Mouse (Mus musculus) hindbrain, embryonic 14.5 days (tissue): Measurements from ENCODE around the gene Nptxr. TPM values are rescaled to one million over a fixed set of nuclear protein-coding genes. Genes with fewer than 3 reads are reported as not detected.
A peak's percentile ranks its signal among the peaks of the same experiment; 100 is the strongest.

Experiments used
- ATAC-seq: fragments of 200-750 bp; cut with Nextera tagmentation; 2 replicates; pipeline ENCODE4 v1.8.0; 2017; ENCODE audit warnings: moderate number of reproducible peaks, mild to moderate bottlenecking, moderate TSS enrichment, moderate library complexity; ENCODE audit not compliant: low FRiP score
- DNase-seq: peaks from one replicate; pipeline ENCODE4 v3.0.0-alpha.2; 2015; ENCODE audit warnings: low spot score
- H3K27ac ChIP-seq: fragments of 300-500 bp; sonication (generic); 2 replicates; pipeline ENCODE4 v1.5.1; 2014; ENCODE audit warnings: mild to moderate bottlenecking, moderate library complexity
- H3K27me3 ChIP-seq: fragments of 300-500 bp; sonication (generic); 2 replicates; pipeline ENCODE4 v1.6.1; 2014; ENCODE audit warnings: mild to moderate bottlenecking, low read length, mixed read lengths; ENCODE audit not compliant: control insufficient read depth, insufficient read depth
- H3K36me3 ChIP-seq: fragments of 300-500 bp; sonication (generic); replicated peaks from 2 replicates; pipeline ENCODE4 v1.6.1; 2014; ENCODE audit not compliant: control insufficient read depth, insufficient read depth
- H3K4me1 ChIP-seq: fragments of 300-500 bp; sonication (generic); replicated peaks from 2 replicates; pipeline ENCODE4 v1.6.1; 2014; ENCODE audit warnings: antibody characterized with exemption, low read length, mixed read lengths; ENCODE audit not compliant: control insufficient read depth, insufficient read depth
- H3K4me2 ChIP-seq: fragments of 300-500 bp; sonication (generic); replicated peaks from 2 replicates; pipeline ENCODE4 v1.6.1; 2014; ENCODE audit warnings: mild to moderate bottlenecking, moderate library complexity
- H3K4me3 ChIP-seq: fragments of 300-500 bp; sonication (generic); replicated peaks from 2 replicates; pipeline ENCODE4 v1.5.1; 2014; ENCODE audit warnings: mild to moderate bottlenecking, low read length
- H3K9ac ChIP-seq: fragments of 300-500 bp; sonication (generic); 2 replicates; pipeline ENCODE4 v1.6.1; 2014
- H3K9me3 ChIP-seq: fragments of 300-500 bp; sonication (generic); 2 replicates; pipeline ENCODE4 v1.6.1; 2016; ENCODE audit warnings: low read length; ENCODE audit not compliant: control insufficient read depth
- WGBS: fragments of 180-500 bp; shearing (Covaris S2); extraction: QIAGEN DNeasy Blood & Tissue Kit; methylation state at CpG from one replicate; pipeline ENCODE4 v1.1.7; 2014; 5-methylcytosine and 5-hydroxymethylcytosine counted together
- polyA plus RNA-seq: library from polyadenylated mRNA; unstranded; fragments of >200 nt; fragmentation: Nextera tagmentation; extraction: Ambion mirVana; gene quantifications from 2 replicates; pipeline ENCODE4 v1.2.1, GENCODE M21; 2014

The Nptxr gene
- polyA plus RNA-seq, 1 experiment from 2014 or later, result 20.9 TPM

GRCm38 (mm10) chr15:79808658-79809057 is 4.1 kb upstream of the Nptxr start:
- 45% methylated on average over 5 of the region's 5 CpGs for WGBS
- peaks cover 29% of the 10 kb centered on the region for H3K27me3 ChIP-seq

DNA sequence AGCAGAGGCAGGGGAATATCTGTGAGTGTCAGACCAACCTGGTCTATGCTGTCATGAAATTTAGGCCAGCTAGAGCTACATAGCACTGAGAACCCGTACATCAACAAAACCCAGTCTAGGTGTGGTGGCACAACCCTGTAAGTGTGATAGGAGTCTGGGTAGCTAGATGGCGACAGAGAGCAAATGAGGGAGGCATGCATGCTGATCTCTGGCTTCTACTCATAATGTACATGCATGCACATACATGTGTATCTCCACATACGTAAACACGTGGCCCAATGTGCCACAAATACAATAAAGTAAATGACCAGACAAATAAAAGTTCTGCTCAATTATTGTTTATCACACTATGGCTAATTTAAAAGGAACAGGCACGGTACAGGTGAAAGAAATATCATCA is 3.5 kb upstream of the Nptxr start:
- ATAC-seq, result no peak
- peaks cover 32% of the 10 kb centered on the region for H3K27me3 ChIP-seq

More at GRCm38 (mm10) chr15:79808658-79809057, 4.1 kb upstream of the Nptxr start:
- H3K4me1 ChIP-seq, result peaks cover 5% of the 10 kb centered on the region
- H3K36me3 ChIP-seq, result no peaks in the 10 kb centered on the region
- no peak for ATAC-seq
- DNase-seq, result no peak
- H3K4me2 ChIP-seq, result no peak overlapping the region
- H3K9ac ChIP-seq, result no peak overlapping the region
- H3K27ac ChIP-seq, result no peak overlapping the region
- H3K9me3 ChIP-seq, result no peaks in the 10 kb centered on the region
- H3K4me3 ChIP-seq, result no peak overlapping the region

DNA sequence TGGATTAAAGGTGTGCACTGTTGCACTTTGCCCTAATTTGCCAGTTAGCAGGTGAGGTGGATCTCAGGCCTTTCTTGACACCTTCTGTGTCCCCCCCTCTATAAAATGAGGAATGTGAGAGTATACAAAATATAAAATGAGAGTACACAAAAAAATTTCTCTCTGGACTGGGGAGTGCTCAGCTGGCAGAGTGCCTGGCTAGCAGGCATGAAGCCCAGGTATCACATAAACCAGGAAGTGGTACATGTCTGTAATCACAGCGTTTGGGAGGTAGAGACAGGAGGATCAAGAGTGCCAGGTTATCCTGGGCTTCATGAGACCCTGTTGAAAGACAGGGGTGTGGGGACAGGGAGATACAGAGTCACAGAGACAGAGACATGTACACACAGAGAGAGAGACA is 2.5 kb upstream of the Nptxr start:
- WGBS, result 48% methylated on average over 1 of the region's 1 CpGs
- H3K4me2 ChIP-seq, result no peak overlapping the region
- ATAC-seq, result no peak
- H3K9me3 ChIP-seq, result no peaks in the 10 kb centered on the region
- peaks cover 11% of the 10 kb centered on the region for H3K4me1 ChIP-seq
- no peaks in the 10 kb centered on the region for H3K36me3 ChIP-seq
- no peak overlapping the region for H3K4me3 ChIP-seq
- H3K27ac ChIP-seq, result no peak overlapping the region
- H3K27me3 ChIP-seq, result peaks cover 43% of the 10 kb centered on the region
- DNase-seq, result no peak
- no peak overlapping the region for H3K9ac ChIP-seq

More for the DNA sequence above, 3.5 kb upstream of the Nptxr start:
- WGBS, result 35% methylated on average over 5 of the region's 5 CpGs
- DNase-seq, result peak; percentile 77
- Histone ChIP-seq H3K9ac (no peak overlapping the region), H3K36me3 (no peaks in the 10 kb centered on the region), H3K4me2 (no peak overlapping the region), H3K4me1 (peaks cover 5% of the 10 kb centered on the region), H3K27ac (no peak overlapping the region), H3K4me3 (no peak overlapping the region), H3K9me3 (no peaks in the 10 kb centered on the region)

GRCm38 (mm10) chr15:79805246-79805645 is 680 bp upstream of the Nptxr start:
- no peaks in the 10 kb centered on the region for H3K9me3 ChIP-seq
- H3K4me2 ChIP-seq, result peak overlapping the region; percentile 73
- ATAC-seq, result no peak
- no peak for DNase-seq
- H3K4me1 ChIP-seq, result peaks cover 11% of the 10 kb centered on the region
- H3K9ac ChIP-seq, result peak overlapping the region; percentile 80
- peaks cover 44% of the 10 kb centered on the region for H3K27me3 ChIP-seq
- H3K27ac ChIP-seq, result peak overlapping the region; percentile 86
- peak overlapping the region; percentile 72 for H3K4me3 ChIP-seq
- no peaks in the 10 kb centered on the region for H3K36me3 ChIP-seq
- 31% methylated on average over 8 of the region's 8 CpGs for WGBS

GRCm38 (mm10) chr15:79803533-79804351 is 824 bp downstream of the Nptxr start:
- Histone ChIP-seq H3K36me3 (no peaks in the 10 kb centered on the region), H3K27ac (peak overlapping the region; percentile 86), H3K4me1 (peaks cover 11% of the 10 kb centered on the region), H3K4me2 (peak overlapping the region; percentile 73), H3K9me3 (no peaks in the 10 kb centered on the region), H3K4me3 (peak overlapping the region; percentile 72), H3K9ac (peak overlapping the region; percentile 80), H3K27me3 (peaks cover 44% of the 10 kb centered on the region)
- ATAC-seq, result peak; percentile 67
- DNase-seq, result no peak
- 4% methylated on average over 74 of the region's 81 CpGs for WGBS

- no peaks in the 10 kb centered on the region for H3K36me3 ChIP-seq
- peaks cover 11% of the 10 kb centered on the region for H3K4me1 ChIP-seq
- DNase-seq (no peak), ATAC-seq (no peak)
- no peak overlapping the region for H3K27ac ChIP-seq
- H3K4me2 ChIP-seq, result peak overlapping the region; percentile 73; the same call in 1 of the 2 replicates
- no peak overlapping the region for H3K9ac ChIP-seq
- 66% methylated on average over 4 of the region's 4 CpGs for whole genome bisulfite sequencing
- no peak overlapping the region for H3K4me3 ChIP-seq
- H3K27me3 ChIP-seq, result peaks cover 40% of the 10 kb centered on the region
- H3K9me3 ChIP-seq, result no peaks in the 10 kb centered on the region
Observed at GRCm38 (mm10) chr15:79802304-79802703, 2.3 kb downstream of the Nptxr start.

DNA sequence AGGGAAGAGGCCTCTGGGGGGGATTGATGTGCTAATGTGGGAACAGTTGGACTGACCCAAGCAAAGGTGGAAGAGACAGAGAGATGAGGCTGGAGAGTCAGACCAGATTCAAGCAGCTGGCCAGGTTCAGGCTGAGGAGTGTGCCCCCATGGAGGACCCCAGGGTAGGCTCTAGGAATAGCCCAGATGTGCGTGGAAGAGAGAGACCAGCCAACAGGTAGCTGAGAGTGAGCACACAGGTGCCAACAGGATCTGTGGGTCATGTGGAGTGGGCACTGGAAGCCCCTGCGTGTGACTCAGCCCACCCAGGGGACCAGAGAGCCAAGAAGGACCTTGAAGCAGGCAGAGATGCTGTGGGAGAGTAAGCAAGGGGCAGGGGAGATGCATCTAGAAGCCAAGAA is 2.9 kb downstream of the Nptxr start:
- H3K9me3 ChIP-seq, result no peaks in the 10 kb centered on the region
- H3K4me2 ChIP-seq, result no peak overlapping the region
- no peak for ATAC-seq
- no peak overlapping the region for H3K4me3 ChIP-seq
- no peak for DNase-seq
- H3K9ac ChIP-seq, result no peak overlapping the region
- 68% methylated on average over 2 of the region's 2 CpGs for WGBS
- peaks cover 36% of the 10 kb centered on the region for H3K27me3 ChIP-seq
- H3K4me1 ChIP-seq, result peaks cover 11% of the 10 kb centered on the region
- no peaks in the 10 kb centered on the region for H3K36me3 ChIP-seq
- no peak overlapping the region for H3K27ac ChIP-seq

- H3K9ac ChIP-seq, result no peak overlapping the region
- H3K9me3 ChIP-seq, result no peaks in the 10 kb centered on the region
- H3K4me2 ChIP-seq, result no peak overlapping the region
- no peak overlapping the region for H3K27ac ChIP-seq
- H3K4me3 ChIP-seq, result no peak overlapping the region
- DNase-seq, result no peak
- 46% methylated on average over 11 of the region's 11 CpGs for WGBS
- peaks cover 27% of the 10 kb centered on the region for H3K27me3 ChIP-seq
- H3K4me1 ChIP-seq, result peaks cover 11% of the 10 kb centered on the region
- no peak for ATAC-seq
- H3K36me3 ChIP-seq, result no peaks in the 10 kb centered on the region
Observed at GRCm38 (mm10) chr15:79800701-79801100, 3.9 kb downstream of the Nptxr start.

DNA sequence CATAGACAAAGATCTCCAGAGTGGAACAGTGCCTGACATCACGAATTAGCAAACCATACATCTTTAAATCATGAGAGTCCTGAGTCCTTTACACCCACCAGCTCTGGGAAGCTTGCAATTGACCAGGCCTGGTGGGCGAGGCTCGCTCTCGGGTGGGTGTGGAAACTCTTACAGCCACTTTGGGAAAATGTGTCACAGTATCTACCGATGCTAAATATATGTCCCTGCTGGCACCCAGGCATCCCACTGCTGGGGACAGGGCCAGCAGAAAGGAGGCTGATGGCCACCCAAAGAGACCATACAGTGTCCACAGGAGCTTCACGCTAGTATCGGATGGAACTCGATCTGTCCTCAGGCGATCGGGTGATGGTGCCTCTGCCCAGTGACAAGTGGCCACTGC is 6.0 kb downstream of the Nptxr start:
- no peaks in the 10 kb centered on the region for H3K9me3 ChIP-seq
- no peak overlapping the region for H3K27ac ChIP-seq
- H3K4me3 ChIP-seq, result no peak overlapping the region
- ATAC-seq, result no peak
- no peak overlapping the region for H3K9ac ChIP-seq
- H3K4me1 ChIP-seq, result peaks cover 6% of the 10 kb centered on the region; the same call in 1 of the 2 replicates
- 87% methylated on average over 10 of the region's 10 CpGs for whole genome bisulfite sequencing
- DNase-seq, result no peak
- 0 out of 2 replicates have a peak, but pooled peaks cover 3% of the 10 kb centered on the region for H3K36me3 ChIP-seq
- peaks cover 16% of the 10 kb centered on the region for H3K27me3 ChIP-seq
- no peak overlapping the region for H3K4me2 ChIP-seq
